Mouse (Mus musculus) megakaryocyte progenitor cell, adult 5-6 weeks (primary cell): ENCODE results near the gene Hspa2. TPM values are rescaled to one million over a fixed set of nuclear protein-coding genes. Genes with fewer than 3 reads are reported as not detected.

ENCODE experiments used
- ATAC-seq: replicated peaks from 2 replicates; pipeline ENCODE4 v1.8.0; 2016; ENCODE audit warnings: mild to moderate bottlenecking, moderate TSS enrichment, inconsistent platforms; ENCODE audit not compliant: poor library complexity
- total RNA-seq, 2 experiments: library from RNA; stranded (forward) in 1 of 2; stranded (reverse) in 1 of 2; fragments of 157-497, 149-512 nt in 1 of 2; fragments of 200-1000 nt in 1 of 2; gene quantifications; 2 replicates each; pipeline versions ENCODE4 v1.2.3 to v1.2.4; 2015 to 2017

Hspa2 gene
- total RNA-seq (2015) (6.9 and 8.3 TPM in 2 replicates), total RNA-seq (2017) (18.2 and 19.9 TPM in 2 replicates)

GRCm38 (mm10) chr12:76403886-76404537 lies at the start of gene Hspa2:
Hspa2 (plus strand) TSS chr12:76404176.
- peak; percentile 85 for ATAC-seq

GRCm38 (mm10) chr12:76360868-76361267 lies 43.1 kb upstream of the Hspa2 start:
- ATAC-seq: no peak

- peak; percentile 78 for ATAC-seq
Observed at GRCm38 (mm10) chr12:76361405-76362302, 42.3 kb upstream of the Hspa2 start.

GRCm38 (mm10) chr12:76362303-76362676 lies 41.7 kb upstream of the Hspa2 start:
- peak; percentile 17; the same call in 1 of the 2 replicates for ATAC-seq

- ATAC-seq: no peak
Observed at GRCm38 (mm10) chr12:76366276-76366675, 37.7 kb upstream of the Hspa2 start.

- ATAC-seq: no peak
Observed at GRCm38 (mm10) chr12:76367096-76367995, 36.6 kb upstream of the Hspa2 start.

GRCm38 (mm10) chr12:76368201-76368789 lies 35.7 kb upstream of the Hspa2 start:
- no peak for ATAC-seq

- ATAC-seq: 0 out of 2 replicates have a peak, but pooled peaks have one; percentile 3
Observed at GRCm38 (mm10) chr12:76368790-76369205, 35.2 kb upstream of the Hspa2 start.

GRCm38 (mm10) chr12:76369206-76369977 lies 34.6 kb upstream of the Hspa2 start, which contains the start of gene Zbtb25:
Zbtb25 (minus strand) TSS chr12:76369602.
- peak; percentile 33 for ATAC-seq

- ATAC-seq: peak; percentile 33
Observed at GRCm38 (mm10) chr12:76369978-76370830, 33.8 kb upstream of the Hspa2 start, which contains the start of gene Zbtb1. Zbtb1 (plus strand) TSS chr12:76370266.

GRCm38 (mm10) chr12:76370831-76371571 lies 33.0 kb upstream of the Hspa2 start:
- peak; percentile 26 for ATAC-seq

GRCm38 (mm10) chr12:76372046-76372445 lies 31.9 kb upstream of the Hspa2 start:
- ATAC-seq: no peak

- ATAC-seq: no peak
Observed at GRCm38 (mm10) chr12:76372881-76373818, 30.8 kb upstream of the Hspa2 start.

GRCm38 (mm10) chr12:76373991-76374390 lies 30.0 kb upstream of the Hspa2 start:
- ATAC-seq: no peak

GRCm38 (mm10) chr12:76374911-76375310 lies 29.1 kb upstream of the Hspa2 start:
- ATAC-seq: no peak

GRCm38 (mm10) chr12:76375506-76375905 lies 28.5 kb upstream of the Hspa2 start:
- ATAC-seq: peak; percentile 49

GRCm38 (mm10) chr12:76376649-76377048 lies 27.3 kb upstream of the Hspa2 start:
- peak; percentile 68 for ATAC-seq
